Mouse (Mus musculus) kidney, adult 8-10 months (tissue): ENCODE measurements at regions not wholly inside any gene's neighbourhood (a gene's known extent, or its start where the extent isn't known, plus 50 kb on each side); places are given as distances from the start of the nearest gene placed in this dataset.

Source experiments
- DNase-seq, 2 experiments: peaks; one replicate each; pipeline ENCODE4 v3.0.0; 2022

DNA sequence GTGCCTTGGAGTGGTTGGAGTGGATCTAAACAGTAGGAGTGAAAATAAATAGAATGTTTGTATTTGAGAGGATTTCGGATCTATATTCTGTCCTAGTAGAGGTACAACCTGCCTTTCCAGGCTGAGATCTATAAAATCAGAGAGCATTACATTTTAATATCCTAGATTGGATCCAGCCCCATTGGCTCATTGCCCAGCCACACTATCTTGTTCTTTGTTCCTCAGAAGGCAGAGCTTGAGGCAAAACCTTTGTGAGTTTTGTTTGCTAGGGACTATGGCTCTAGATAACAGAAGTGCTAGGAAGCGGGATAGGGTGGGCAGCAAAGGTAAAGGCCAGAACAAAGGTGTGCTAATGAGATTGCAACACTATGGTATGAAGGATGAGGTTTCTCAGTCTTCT lies 78.7 kb upstream of the Cntln start:
- DNase-seq: no peak

DNA sequence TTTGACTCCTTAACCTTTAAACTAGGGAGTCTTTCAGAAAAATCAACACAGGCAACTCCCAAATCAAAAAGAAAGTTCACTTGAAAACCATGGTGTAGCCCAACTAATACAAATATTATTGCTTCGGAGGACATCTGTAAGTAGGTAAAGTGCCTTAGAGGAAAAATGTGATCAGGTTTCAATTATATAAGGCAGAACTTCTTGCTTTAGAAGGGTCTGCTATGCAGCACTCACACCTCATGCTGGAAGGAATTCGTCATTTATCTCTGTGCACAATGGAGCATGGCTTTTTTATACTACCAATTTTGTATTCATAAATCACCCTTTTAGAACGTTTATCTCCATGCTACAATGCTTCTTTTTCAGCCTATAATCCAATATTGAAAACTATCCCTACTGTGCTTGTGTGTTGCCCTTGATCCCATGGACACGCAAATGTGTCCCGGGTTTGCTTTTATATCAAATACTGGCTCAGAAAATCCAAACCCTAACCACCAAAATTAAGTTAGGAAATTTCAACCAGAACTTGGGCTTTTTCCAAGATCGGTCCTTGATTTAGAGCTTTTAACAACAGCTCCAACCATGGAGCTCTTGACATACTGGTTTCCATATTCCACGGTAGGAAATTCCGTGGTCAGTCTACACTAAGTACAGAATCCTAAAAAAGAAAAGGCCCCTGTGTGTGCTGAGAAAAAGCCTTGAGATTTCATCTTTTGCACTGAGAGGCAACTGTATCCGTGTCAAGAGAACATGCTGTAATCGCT lies 90.8 kb upstream of the Cntln start:
- DNase-seq: no peak

DNA sequence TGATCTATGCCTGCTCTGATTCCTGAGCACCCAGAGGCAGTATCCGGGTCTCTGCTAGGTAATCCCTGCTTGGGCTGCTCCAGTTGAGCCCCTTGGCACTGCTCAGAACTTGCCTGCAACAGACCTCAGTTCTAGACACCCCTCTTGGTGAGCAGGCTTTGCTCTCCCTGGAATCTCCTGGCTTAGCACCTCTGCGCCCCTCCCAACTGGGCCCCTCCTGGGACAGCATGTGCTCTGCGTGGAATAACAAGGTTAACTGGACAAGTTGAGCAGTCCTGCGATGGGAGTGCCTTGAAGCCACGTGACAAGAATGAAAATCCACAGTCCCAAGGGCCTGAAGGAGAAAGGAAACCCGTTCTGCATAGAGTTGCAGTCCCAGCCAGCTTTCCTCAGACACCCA lies 97.5 kb upstream of the Cntln start:
- no peak for DNase-seq

DNA sequence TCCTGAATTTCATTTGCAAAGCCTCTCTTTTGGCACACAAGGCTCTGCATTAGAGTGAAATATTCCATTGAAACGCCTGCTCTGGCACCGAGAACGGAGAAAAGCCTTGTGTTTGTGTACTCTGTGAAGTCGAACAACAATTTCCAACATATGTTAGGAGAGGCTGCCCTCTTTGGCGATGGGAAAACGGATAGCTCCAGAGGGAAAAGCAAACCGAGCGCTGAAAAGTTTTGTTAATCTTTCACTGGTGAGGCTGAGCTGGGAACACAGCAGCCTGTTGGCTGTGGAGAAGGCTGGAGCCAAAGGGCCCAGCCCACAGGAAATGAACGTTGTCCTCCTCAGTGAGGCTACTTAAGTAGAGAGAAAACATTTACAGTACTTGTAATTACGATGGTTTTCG lies 93.1 kb upstream of the Bnc2 start:
- DNase-seq: peak; percentile 73 to 75

DNA sequence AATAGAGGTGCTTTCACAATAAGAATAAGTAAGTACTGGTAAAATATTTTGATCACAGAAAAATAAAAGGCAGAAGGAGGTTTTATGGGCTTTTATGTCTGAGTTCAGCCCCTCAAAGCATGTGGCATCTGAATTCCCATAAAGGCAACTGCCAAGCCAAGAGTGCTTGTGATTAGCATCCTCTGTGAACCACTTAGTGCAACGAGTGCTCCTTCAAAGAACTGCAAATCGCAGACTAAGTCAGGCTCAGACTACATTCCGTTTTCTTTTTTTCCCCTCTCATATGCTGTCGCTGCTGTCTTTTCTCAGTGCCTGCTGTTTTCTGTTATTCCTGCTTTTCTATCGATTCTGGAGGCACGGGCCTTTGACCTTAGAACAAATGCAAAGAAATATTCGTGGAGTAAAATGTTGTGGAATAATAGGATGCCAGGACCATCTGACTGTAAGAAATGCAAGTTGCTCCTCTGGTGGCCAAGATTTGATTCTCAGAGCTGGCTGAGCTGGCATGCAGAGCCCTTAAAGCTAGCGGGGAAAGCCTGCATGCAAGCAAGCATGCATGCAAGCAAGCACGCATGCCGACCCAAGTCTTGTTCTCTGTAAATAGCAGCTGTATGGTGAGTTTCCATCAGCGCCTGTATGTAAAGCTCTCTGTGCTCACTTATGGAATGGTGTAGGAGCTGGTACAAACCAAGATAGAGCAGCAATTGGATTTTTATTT lies 91.8 kb upstream of the Bnc2 start:
- no peak for DNase-seq

DNA sequence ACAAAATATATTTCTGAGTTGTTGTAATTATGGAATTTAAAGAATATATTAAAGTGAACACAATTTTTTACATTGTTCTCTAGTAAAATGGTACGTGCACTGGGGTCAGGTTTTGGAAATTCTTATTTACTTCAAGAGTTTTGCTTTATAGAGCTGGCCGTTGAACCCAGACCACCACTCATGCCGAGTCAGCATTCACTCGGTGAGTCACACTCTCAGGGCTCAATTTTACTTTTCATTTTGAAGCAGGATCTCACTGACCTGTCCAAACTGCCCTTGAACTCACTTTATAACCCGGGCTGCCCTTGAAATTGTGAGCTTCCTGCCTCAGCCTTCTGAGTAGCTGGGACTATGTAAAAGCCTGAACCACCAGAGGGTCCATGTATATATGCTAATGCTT lies 82.1 kb upstream of the Bnc2 start:
- DNase-seq: no peak

DNA sequence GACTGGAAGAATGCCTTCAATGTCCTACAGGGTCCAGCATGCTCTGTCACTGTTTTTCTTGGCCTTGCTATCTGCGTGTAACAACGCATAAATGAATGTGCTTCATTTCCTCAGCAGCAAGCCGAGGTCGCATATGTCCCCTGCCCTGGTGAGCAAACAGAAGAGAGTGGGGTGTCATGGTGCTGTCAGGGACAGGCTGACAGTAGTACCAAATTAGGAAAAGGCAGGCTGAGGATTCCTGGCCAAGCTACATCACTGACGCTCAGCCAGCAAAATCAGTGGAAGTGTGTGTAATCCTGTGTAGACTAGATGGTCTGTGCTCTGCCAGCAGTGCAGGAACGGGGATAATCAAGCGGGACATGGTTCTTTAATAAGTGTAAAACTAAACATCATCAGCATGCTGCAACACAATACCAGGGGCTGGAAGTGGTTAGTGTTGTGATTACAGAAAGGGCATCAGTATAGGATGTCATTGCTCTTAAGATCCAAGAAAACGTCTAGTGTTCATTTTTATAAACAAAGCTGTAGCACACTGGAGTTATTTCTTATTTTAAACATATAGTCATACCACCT lies 77.6 kb upstream of the Bnc2 start:
- DNase-seq: no peak

DNA sequence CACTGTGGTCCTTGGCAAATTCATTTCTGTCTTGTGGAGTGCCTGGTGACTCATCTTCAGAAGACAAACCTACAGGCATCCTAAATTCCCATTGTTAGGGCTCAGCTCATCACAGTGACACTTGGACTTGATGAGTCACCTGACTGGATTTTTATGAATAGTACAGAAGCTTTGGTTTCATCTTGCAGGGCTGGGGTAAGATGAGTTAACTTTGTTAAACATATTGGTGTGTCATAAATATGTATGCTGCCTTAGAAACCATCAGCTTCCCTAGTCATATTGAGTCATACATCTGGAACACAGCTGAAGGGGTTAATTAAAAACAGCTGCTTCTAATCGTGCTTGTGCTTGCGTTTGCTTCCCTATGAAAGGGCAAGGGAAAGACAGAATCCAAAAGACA lies 66.2 kb upstream of the Bnc2 start:
- no peak for DNase-seq

DNA sequence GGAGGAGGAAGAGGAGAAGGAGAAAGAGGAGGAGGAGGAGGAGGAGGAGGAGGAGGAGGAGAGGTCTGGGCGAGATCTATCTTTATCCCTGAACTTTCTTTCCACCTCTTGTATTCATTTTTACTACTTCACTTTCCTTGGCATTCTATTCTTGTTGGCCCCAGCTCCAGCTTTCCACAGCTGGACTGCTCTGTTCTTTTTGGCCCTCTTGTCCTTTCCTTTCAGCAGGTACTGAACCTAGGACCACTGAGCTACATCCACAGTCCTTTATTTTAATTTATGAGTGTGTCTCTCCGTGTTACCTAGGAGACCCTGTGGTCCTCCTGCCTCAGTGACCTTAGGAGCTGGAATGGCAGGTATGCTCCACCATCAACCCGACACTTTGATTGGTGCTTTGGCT lies 65.7 kb upstream of the Bnc2 start:
- DNase-seq: no peak
